Mouse (Mus musculus) regulatory T cell (primary cell): ENCODE results near the gene Per3.
"Not testable (repeated sequence)": the region's sequence is repeated elsewhere in the genome, so short reads cannot be mapped to it uniquely, and the experiment has no call there.

Experiments
- in situ Hi-C: fragments of 300-600 bp; cut with MboI, MseI; formaldehyde crosslinking; loops from one replicate; pipeline ENCODE4 v1.15.1; 2025; ENCODE audit warnings: high pct_unique_total_duplicates

The Per3 gene

GRCm38 (mm10) chr4:151027001-151027400 is 17.5 kb downstream of the Per3 start:
- in situ Hi-C loops = no loop called here

GRCm38 (mm10) chr4:151024152-151024551 is 20.3 kb downstream of the Per3 start:
- in situ Hi-C loops = no loop called here

- in situ Hi-C loops = not testable (repeated sequence)
Observed at GRCm38 (mm10) chr4:151017356-151017755, 27.1 kb downstream of the Per3 start.

- in situ Hi-C loops = no loop called here
Observed at GRCm38 (mm10) chr4:151015946-151016345, 28.5 kb downstream of the Per3 start.

- in situ Hi-C loops = no loop called here
Observed at GRCm38 (mm10) chr4:151010316-151010715, 34.1 kb downstream of the Per3 start.

DNA sequence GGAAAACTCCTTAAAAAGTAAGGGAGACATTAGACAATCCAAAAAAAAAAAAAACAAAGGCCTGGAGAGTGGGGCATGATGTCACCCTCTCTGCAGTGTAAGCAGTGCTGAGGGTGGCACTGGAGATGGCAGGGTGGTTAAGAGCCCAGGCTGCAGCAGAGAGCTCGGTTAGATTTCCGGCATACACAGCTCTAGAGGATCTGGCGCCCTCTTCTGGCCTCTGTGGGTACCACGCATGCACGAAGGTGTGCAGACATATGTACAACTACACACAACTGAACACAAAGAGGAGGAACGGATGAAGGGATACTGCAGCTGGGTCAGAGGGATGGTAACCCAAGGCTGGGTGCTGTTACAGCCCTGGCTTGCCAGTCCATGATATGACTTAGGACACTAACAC is 37.5 kb downstream of the Per3 start:
- in situ Hi-C loops = no loop called here

DNA sequence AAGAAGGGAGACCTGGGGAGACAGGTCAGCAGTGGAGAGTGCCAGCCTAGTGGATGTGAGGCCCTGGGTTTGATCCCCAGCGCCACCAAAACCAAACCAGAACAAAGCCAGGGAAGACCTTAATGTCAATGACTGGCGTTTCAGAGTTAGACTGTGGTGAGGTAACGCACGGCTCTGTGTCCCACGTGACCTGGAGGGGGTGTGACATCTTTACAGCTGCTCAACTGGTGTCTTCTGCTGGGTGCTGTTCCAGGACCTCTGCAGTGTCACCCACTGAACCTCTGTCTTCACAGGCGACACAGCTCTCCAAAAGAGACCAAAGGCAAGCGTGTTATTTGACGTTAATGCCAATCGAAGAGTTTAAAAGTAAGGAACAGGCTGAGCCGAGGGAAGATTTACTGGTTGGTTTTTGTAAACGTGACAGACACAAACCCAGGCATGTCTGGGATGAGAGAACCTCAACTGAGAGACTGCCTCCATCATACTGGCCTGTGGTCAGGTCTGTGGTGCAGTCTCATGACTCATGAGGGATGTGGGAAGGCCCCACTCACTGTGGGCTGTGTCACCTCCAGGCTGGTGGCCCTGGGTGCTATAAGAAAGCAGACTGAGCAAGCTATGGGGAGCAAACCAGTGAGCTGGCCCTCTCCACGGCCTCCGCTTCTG is 38.7 kb downstream of the Per3 start:
- in situ Hi-C loops = no loop called here

DNA sequence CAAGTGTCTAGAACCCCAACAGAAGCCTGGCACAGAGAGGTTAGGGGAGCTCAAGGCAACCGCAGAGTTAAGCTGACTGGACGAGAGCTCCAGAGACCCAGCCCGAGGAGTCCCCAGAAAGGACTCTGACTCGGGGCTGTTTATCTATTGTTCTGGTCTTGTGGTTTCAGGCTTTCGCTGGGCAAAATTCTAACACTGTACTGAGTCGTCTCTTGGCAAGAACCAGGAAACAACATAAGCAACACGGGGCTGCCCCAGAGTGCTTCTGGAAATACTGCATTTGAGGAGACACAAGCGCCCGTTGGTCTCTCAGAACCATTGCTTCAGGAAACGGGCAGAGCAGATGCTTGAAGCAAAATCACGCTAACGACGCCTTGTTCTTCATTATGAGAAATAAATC is 43.1 kb downstream of the Per3 start:
- in situ Hi-C loops = no loop called here

DNA sequence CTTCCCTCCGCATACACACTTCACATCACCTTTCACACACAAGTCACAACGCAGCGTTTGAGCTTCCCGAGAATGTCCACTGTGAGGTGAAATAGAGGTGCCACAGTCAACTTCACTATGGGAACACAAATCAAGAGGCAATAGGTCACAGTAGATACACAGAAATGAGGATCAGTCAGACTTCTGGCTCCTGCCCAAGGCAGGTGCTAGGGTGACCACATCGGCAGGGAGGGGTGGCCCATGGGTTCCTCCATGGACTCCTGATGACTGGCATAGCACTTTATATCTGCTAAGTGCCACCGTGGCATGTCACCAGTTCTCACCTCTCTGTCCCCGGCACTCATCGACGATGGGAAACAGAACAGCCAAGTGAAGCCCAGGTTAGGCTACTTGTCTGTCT is 45.8 kb downstream of the Per3 start:
- in situ Hi-C loops = no loop called here

DNA sequence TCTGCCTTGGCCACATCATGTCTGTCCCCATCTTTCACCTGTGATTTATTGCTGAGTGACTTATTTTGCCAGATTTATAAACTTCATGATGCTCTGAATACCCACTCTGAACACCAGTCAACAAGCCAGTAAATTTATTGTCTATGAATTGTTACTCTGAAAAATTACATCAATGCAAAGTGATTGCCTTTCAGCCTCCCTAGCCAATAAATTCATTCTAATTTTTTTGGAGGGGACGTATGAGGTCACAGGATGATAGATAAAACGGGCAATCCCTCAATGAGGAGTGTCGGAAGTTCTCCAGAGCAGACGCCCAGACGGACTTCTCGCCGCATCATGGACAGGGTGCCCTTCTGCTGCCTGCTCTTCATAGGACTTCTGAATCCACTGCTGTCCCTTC is 47.7 kb downstream of the Per3 start, which contains the start of gene Uts2:
Uts2 (plus strand) TSS at position 301 of the 400 bp plus-strand sequence.
- in situ Hi-C loops = no loop called here

GRCm38 (mm10) chr4:150990148-150990547 is 54.3 kb downstream of the Per3 start:
- in situ Hi-C loops = no loop called here

- in situ Hi-C loops = no loop called here
Observed at GRCm38 (mm10) chr4:150980153-150980552, 64.3 kb downstream of the Per3 start.

DNA sequence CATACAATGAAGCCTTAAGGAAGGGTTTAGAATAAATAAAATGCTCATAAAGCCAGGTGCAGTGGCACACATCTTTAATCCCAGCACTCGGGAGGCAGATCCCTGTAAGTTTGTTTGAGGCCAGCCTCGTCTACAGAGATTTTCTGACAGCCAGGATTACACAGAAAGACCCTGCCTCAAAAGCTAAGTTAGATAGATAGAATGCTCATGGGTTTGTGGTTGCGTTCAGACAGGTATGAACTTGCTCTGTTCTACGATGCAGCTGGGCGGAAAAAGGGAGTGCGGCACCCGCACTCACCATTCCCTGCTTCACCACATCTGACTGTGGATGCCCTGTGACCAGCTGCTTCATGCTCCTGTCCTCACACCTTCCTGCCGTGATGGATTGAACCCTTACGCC is 65.0 kb downstream of the Per3 start:
- in situ Hi-C loops = loop anchor here (5.0 kb wide), 1 partner anchor 148 kb away; no protein-coding TSS in a partner anchor

- in situ Hi-C loops = loop anchor here (5.0 kb wide), 1 partner anchor 149 kb away; no protein-coding TSS in a partner anchor
Observed at GRCm38 (mm10) chr4:150978156-150978910, 66.1 kb downstream of the Per3 start.

DNA sequence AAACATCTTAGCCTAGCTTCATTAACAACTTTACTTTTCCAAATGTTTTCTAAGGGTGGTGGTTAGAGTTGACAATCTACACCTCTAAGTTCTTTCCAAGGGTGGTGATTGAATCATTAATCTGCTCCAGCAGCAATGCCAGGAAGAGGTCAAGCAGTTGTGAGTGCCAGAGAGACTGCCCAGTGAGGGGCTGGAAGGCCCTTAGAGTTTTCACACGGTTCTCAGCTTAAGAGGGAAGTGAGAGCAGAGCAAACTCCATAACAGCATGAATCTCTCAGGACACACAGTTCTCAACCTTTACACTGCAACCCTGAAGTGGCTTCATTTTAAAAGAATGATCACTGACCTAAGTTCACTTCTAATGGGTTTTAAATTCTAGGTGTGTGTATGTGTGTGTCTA is 69.3 kb downstream of the Per3 start:
- in situ Hi-C loops = loop anchor here (5.0 kb wide), 1 partner anchor 152 kb away; no protein-coding TSS in a partner anchor

DNA sequence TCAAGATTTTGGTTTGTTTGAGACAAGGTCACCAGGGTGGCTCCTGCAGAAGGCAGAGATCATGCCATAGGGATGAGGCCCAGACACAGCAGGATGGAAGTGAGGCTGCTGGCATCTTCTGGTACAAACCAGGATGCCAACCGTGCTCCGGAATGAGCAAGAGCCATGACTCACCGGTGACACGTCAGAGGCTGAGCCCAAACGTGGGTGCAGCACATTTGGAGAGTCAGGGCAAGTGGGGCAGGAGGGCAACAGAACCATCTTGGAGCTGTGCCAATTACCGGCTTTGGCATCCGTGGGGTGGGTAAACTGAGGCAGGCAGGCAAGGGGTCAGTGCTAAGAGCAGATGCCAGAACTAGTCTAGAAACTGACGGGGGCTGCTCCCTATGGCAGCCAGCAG is 71.2 kb downstream of the Per3 start:
- in situ Hi-C loops = no loop called here

DNA sequence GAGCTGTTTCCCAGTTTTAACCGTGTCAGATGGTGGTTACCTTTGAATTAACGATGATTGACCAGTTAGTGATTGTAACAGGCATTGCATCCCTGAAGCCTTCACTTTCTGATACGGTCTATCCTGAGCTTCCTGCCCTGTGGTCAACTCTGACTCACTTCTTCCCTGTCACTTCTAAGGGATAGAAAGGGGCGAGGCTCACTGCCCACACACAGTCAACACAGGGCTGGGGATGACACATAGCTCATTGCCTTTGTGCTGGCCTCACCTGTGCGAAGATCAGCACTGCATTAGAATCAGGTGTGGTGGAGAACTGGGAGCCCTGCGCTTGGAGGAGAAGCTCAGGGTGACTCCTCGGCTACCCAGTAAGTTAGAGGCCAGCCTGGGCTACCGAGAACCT is 75.5 kb downstream of the Per3 start:
- in situ Hi-C loops = no loop called here

GRCm38 (mm10) chr4:150966556-150966955 is 77.9 kb downstream of the Per3 start:
- in situ Hi-C loops = no loop called here

DNA sequence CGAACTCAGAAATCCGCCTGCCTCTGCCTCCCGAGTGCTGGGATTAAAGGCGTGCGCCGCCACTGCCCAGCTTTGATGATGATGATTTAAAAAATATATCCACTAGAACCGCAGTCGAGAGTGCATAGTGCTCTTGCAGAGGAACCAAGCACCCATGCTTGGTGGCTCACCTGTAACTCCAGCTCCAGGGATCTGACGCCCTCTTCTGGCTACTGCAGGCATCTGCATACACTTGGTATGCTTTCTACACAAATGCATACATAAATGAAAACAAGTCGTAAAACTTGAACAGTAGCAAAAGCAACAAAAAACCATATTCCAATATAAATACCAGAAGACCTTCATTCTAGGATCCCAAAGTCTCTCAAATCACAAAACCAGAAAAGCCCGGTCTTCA is 78.9 kb downstream of the Per3 start:
- in situ Hi-C loops = no loop called here

DNA sequence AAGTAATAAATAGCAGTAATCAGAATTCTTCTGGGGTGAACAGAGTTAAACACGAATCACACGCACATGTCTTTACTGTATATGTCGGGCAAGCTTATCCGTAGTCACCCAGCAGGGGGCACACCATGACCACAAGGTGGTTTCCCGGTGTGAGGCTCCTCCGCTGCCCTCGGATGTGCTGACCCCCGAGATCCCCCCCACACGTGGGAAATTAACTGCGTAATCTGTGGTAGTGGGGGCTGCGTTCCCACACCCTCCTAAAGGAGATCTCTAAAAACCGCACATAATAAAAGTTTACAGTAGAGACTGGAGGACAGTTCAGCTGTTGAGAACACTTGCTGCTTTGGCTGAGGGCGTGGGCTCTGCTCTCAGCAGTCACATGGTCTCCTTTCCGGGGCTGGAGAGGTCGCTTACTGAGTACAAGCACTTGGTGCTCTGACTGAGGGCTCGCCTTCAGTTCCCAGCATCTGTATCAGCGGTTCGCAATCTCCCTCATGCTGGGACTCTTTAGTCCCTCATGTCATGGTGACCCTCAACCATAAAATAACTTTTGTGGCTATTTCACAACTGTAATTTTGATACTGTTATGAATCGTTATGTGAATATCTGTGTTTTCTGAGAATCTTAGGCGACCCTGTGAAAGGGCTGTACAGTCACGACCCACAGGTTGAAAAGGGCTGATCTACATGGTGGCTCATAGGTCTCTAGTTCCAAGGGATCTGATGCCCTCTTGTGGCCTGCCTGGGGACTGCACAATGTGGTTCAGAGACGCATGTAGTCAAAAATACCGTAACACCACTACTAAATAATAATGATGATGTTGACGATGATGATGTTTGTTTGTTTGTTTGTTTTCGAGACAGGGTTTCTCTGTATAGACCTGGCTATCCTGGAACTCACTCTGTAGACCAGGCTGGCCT is 79.6 kb downstream of the Per3 start:
- in situ Hi-C loops = no loop called here

DNA sequence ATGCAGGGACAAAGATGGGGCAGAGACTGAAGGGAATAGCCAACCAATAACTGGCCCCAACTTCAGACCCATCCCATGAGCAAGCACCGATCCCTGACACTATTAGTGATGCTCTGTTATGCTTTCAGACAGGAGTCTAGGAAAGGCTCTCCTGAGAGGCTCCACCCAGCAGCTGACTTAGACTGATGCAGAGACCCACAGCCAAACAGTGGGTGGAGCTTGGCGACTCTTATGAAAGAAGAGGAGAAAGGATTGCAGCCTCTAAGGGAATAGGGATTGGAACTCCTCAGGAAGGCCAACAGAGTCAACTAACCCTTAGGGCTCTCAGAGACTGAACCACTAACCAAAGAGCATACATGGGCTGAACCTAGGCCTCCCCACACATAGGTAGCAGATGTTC is 80.8 kb downstream of the Per3 start:
- in situ Hi-C loops = no loop called here

DNA sequence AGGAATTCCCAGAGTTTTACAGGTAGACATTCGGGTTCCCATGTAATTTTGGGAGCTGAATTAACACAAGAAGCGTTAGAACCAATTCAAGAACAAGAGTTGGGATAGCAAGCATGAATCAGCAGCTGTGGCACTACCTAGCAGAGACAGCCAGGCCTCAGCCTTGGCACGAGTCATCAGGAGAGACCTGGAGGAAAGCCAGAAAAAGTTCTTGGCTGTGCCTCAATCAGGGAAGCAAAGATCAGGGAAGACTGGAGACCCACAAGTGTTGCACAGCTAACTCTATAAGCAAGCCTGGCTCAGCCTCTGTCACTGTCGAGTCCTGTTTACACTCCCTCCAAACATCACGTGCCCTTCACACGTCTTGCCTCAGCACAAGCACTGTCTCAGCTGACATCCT is 82.2 kb downstream of the Per3 start:
- in situ Hi-C loops = no loop called here
